Mouse (Mus musculus) urinary bladder, postnatal 25 days (tissue): ENCODE measurements around the gene Scrn3.

Experiments used
- DNase-seq: peaks from one replicate; pipeline ENCODE4 v3.0.0; 2022; ENCODE audit warnings: low spot score

The Scrn3 gene

DNA sequence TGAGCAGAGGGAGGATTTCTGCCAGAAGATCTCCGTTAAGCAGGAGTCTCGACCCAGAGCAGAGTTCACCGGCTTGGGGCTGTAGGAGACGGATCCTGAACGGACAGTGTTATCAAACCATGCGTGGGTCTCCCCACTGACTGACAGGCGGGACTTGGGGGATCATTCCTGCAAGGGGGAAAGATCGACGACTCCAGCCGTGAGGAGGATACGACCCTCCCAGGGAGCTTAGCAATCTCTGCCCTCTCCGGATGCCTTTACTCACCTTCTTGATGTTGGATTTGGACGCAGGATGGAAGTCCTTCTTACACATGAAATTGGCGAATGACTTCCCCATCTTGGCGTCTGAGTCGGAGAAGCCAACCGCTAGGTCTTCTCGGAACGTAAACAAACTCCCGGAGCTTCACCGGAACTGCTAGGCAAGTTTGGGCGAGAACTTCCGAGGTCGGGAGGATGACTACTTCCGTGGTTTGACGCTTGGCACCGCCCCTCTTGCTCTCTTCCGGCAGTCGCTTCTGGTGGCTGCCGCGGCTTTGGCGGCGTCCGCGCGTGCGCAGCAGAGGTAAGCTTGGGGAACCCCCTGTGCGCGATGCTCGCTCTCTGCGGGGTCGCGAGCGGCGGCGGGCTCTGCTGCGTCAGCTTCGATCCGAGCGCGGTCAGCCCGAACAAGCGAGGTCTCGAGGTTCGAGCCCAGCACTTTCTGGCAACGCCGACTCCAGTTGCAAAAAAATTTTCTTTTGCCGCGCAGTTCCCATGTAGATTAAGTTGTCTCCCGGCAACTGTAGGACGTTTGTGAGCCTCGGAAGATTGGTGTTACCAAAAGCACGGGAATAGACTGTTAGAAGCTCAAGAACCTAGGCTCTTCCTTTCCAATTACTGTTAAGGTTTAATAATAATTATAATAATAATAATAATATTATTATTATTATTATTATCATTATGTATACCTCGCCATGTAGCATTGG, at the start of gene Scrn3, which contains the start of gene Cir1:
Gene Scrn3, plus strand, starts transcription at position 450 of the 965 bp plus-strand sequence.
Gene Cir1, minus strand, starts transcription at position 550 of the 965 bp plus-strand sequence.
- DNase-seq = peak; percentile 90

DNA sequence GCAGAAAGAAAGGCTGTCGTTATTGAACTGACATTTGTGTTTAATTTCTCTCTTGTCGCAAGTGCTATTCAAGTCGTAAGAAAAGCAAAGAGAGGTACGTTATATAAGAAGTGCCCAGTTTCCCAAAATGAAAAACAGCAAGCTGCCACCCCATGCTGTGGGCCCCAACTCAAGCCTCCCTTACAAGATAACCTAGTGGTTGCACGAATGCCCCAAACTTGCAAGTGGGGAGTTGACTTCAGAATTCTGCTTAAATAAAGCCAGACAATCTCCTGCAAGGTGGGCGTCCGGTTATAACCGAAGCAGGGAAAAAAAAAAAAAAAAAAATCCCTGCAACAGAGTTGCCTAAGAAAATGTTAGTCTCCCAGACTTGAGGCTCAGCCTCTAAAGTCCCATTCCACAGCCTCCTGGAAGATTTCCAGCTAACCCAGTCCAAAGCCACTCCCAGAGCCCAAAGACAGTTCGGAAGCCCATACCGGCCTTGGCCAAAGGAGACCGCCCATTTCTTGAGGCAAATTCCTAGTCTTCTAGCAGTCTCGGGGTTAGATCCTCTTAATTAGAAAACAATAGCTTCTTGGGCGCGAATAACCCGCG, 49.1 kb upstream of the Scrn3 start:
- no peak for DNase-seq

DNA sequence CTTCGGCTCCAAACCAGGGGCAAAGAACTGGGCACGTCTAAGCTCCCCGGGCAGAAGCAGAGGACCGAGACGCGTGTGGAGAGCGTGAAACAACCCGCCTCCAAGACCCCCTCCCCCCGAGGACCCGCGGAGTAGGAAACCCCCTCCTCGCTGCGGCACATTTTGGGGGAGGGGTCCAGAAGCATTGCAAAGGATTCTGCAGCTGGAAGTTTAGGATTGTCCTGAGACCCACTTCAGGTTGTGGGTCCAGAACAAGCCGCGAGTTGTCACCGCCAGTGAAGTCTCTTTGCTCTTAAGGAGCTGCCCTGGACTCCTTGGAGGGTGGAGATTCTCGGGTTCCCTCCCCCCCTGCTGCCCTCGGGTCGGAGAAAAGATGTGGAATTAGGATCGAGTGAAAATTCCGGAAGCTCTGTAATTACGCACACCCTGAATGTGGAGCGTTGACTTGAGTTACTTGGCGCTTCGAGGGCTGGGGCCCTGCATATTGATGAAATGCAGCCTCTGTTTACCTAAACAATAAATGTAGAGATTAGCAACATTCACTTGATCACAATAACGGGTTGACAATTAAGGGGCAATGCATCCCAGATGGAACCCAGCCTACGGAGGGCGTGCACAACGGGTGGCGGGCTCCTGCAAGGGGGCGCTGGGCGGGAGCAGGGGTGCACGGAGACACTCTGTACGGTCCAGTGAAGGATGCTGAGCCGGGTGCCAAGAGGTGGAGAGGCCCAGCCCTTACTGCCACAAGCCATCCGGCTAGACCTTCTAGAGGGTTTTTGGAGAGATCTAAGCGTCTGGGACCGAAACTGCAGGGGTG, 48.4 kb upstream of the Scrn3 start:
- no peak for DNase-seq

DNA sequence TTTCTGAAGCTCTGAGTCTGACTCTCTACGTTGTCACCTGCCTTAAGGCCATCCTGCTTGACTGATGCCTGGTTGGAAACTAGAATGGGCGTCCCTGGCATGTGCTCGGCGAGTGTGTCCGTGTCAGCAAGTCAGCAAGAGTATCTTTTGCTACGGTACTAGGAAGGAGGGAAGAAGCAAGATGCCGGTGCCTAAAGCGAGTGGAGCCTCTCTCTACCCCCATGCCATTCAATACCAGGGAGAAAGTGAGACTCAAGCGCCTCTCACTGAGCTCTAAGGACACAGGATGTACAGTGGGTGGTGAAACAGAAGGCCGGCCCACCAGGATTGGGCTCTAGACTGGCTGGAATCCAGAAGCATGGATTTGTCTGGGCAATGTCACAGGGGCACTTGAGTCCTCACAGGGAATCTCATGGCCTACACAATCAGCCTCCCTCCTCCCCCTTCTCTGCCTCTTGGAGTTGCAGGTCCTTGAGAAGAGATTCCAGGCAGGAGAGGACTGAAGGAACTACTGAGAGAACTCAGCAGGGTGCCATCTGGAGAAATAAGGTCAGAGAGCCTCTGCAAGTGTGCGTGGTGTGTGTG, 47.7 kb upstream of the Scrn3 start:
- DNase-seq = no peak

DNA sequence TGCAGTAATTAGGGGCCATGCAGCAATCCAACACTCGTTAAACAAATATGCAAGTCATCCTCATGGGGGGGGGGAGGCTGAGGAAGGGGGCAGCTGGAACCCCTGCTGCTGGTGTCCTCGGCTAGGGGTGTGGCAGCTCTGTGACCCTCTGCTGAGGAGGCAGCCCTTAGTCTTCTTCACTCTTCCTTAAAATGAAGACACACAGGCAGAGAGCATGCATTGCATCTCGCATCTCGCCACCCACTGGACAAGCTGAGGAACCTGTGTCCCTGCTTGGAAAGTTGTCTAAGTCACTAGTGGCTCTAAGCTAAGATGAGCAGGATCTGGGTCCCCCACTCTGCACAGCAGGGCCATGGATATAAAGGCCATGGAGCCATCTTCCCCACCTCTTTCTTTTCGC, 46.4 kb upstream of the Scrn3 start:
- no peak for DNase-seq

DNA sequence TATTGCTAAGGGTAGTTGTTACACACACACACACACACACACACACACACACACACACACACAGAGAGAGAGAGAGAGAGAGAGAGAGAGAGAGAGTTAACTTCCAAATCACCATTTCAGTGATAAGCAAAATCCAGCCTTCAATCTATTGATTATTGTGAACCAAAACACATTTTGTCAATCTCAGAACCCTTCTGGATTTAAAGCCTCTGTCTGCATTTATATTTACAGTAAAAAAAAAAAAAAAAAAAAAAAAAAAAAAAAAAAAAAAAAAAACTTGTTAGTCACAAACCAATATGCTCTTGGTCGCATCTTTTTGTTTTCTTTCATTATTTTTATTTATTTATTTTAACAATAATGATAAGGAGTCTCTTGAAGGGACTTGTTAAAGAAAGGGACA, 45.8 kb upstream of the Scrn3 start:
- DNase-seq = no peak

DNA sequence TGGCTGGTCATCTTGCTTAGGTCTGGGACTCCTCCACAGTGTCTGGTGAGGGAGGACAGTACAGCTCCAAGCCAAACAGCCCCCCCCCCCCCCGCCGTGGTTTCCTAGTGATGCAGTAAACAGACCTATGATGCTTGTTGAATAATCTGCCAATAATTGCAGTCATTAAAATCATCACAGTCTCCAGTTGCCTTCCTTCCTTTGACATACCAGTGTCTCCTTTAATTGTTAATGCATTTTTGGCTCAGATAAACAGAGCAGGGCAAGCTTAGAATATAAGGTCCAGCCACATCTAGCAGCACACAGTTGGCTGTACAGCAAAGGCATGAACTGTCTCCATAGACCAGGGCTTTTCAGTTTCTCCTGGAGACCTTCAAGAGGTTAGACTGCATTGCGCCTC, 45.2 kb upstream of the Scrn3 start:
- DNase-seq = no peak

DNA sequence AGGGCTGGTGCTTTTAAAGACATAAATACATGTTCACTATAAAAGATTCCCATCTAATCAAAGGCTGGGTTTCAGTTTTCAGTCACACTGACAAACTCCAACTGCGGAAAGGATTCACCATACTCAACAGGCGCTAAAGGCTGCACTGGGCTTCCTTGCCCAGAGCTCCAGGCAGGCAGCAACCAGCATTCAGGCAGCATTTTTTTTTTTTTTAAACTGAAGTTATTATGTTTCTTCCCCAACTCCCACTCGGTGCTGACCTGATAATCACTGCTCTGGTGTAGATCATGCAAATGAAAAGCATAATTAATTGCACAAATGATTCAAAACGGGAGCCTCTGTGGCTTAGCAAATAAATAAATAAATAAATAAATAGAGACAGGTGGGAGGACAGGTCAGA, 44.6 kb upstream of the Scrn3 start:
- DNase-seq = no peak

DNA sequence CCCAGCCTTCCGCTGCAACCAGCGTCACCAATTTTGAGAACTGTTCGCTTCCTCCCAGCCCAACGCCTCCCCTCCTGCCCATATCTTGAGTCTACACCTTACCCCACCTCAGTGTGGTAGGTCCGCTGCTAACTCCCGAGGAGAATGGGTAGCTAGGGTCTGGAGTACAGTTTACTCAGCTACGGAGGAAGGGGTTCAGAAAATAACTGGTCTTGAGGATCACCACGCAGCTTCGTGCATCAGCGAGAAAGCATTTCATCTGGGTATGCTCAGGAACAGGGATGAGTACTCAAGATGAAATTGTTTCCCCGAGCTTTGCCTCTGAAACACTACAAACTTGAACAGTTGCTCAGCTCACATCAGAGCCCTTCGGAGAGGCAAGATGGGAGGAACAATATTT, 44.1 kb upstream of the Scrn3 start:
- no peak for DNase-seq

DNA sequence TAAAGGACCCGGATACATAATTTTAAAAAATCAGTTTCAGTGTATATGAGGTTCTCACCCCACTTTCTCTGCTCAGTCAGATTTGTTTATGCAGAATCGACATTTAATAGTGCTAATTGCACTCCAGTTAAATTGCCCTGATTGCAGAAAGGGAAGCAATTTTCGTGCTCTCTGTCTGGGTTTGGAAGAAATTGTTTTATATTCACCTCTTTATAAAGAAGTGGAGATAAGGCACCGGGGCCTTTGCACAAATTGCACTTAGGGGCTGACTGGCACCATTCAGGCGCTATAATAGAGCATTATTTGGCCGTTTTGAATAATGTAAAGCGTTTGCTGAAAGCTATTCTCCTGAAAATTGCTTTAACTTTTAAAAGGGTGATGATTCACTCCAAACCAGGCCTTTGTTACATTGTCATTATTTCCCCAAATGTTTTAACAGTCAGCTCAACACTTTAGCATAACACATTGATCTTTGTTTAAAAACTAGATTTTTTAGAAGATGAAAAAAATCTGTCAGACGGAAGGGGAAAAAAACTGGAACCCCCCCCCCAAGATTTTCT, 43.5 kb upstream of the Scrn3 start:
- no peak for DNase-seq

DNA sequence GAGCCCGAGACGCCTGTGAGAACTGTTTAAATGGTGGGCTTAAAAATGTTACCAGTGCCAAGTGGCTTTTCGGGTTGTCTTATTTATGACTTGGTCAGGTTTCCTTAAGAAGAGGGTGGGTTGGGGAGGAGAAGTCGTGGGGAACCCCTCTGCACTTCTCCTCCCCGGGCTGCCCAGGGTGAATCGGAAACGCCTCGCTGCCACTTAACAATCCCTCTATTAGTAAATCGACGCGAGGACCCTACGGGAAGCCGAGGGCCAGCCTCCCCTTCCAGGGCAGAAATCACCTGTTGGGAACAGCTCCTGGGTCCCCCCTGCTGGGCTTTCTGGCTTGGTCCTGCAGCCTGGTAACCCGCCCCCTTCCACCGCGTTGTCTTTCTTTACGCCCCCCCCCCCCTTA, 42.7 kb upstream of the Scrn3 start:
- no peak for DNase-seq

DNA sequence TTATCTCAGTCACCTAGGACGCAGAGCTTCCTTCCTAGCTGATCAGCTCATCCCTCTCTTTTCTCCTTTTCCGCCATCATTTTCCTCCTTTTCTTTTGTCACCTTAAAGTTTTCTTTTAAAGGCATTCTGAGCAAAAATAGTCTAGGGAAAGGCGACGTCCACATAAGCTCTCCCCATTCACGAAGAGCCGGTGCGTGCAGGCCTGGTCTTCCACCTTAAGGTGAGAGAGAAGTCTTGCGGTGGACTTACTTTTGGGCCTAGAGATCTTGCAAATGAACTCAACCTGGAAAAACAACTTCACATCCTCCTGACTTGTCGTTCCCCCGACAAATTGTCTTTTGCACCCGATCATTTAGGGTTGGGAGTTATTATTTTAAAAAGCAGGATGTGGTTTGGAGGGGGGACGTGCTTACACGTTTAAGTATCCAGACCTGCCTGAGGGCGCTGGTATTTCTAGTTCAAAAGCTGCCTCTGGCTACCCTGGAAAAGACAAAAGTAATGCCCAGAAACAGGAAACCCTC, 42.3 kb upstream of the Scrn3 start:
- DNase-seq = no peak

DNA sequence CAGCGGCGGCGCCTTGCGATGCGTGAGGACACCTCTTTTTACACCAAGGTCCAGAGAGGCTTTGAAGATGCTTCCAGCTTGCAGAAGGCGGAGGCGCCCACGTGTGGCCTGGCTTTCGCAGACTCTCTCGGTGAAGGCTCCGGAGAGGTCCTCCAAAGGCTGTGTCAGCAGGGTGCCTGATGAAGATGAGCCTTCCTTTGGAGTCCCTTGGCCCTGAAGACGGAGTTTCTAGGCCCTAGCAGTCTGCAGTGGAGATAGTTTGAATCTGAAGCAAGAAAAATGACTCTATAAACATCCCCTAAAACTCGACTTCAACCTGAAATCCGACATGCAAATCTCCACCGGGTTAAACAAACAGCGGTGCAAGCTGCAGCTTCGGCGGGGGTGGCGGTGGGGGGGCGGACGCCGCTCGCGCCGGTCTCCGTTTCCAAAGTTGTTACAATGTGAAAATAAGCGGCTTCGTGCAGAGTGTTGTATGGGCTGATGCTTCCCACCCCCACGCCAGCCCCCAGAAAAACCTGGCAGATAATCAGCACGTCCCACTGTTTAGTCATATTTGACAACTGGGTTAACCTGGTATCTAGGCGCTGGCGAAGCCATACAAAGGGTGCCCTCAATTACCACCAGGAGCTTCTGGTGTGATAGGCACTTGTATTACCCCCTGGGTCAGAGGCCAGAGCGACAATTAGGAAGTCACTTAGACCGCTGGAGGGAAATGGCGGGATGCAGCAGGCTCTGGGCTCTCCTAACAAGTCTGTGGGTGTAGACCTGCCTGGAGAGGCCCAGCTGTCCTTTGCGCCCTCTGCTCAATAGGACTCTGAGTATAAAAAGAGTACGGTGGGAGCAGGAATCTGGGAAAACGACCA, 41.6 kb upstream of the Scrn3 start:
- no peak for DNase-seq

DNA sequence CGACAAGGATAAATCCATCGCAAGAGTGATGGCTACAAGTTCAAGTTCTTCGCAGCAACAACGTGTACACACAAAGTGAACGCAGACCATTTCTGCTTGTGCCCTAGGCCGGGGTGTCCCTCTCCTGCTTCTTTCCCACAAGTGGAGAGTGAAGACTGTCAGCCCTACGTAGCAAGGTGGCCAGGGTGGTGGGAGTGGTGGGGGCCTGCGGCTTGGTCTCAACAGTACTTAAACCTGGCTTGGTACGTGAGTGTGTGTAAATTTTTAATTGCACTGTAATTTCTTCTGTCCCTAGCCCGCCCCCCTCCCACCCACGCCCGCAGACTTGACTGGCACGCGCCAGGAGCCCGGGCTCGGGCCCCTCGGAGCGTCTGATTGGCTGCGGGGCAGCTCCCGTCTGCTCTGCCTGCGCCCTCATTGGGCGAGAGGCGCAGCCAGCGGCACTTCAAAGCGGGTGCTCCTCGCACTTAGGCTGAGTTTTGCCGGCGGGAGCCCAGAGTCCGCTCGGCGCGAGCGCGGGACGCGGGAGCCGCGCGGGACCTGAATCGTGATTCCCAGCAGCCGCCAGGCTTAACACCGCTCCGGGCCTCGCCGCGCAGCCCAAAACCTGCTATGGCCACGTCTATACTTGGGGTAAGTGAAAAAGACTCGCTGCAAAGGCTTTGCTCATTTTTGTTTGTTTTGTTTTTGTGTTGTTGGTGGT, 40.8 kb upstream of the Scrn3 start, which contains the start of gene Sp9:
Gene Sp9, plus strand, starts transcription at position 467 of the 703 bp plus-strand sequence.
- DNase-seq = no peak

DNA sequence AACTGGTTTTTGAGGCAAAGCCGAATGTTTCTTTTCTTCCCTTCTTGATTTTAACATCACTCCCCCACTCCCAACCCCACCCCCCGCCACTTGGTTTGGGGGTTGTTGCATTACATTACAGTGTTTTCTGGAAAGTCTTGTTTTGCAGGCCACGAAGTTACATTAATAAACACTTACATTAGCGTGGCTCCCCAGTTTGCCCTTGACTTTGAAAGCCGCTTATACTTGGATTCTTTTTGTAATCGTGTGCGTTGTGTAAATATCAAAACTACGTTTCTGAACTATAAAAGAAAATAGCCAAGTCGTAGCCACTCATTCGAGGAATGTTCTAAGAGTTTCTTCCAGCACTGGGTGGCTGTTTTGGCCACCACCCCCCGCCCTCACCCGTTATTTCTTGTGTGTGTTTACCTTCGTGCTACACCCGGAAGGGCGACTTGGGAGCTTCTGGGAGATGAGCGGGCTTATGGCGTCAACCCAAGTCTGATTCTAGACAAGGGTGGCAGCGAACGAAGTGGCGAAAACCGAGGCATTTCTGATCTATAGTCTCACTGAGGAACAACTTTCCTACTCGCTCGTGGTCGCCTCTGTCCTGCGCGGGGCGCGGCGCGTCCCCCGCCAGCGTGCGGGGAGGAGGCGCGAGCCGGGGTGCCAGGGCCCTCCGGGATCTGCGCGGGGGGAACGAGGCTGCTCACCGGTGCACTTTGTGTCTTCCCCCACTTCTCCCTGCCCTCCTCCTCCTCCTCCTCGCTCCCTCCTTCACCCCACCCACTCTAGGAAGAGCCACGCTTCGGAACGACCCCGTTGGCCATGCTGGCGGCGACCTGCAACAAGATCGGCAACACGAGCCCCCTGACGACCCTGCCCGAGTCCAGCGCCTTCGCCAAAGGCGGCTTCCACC, 39.8 kb upstream of the Scrn3 start:
- DNase-seq = no peak

DNA sequence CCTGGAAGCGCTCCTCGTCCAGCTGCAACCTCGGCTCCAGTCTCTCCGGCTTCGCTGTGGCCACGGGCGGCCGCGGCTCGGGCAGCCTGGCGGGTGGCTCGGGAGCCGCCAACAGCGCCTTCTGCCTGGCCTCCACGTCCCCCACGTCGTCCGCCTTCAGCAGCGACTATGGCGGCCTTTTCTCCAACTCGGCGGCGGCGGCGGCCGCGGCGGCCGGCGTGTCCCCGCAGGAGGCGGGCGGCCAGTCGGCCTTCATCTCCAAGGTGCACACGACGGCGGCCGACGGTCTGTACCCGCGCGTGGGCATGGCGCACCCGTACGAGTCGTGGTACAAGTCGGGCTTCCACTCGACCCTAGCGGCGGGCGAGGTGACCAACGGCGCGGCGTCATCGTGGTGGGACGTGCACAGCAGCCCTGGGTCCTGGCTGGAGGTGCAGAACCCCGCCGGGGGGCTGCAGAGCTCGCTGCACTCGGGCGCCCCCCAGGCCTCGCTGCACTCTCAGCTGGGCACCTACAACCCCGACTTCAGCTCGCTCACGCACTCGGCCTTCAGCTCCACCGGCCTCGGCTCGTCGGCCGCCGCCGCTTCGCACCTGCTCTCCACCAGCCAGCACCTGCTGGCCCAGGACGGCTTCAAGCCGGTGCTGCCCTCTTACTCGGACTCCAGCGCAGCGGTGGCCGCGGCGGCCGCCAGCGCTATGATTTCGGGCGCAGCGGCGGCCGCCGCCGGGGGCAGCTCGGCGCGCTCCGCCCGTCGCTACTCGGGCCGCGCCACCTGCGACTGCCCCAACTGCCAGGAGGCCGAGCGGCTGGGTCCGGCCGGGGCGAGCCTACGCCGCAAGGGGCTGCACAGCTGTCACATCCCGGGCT, 38.9 kb upstream of the Scrn3 start:
- no peak for DNase-seq

DNA sequence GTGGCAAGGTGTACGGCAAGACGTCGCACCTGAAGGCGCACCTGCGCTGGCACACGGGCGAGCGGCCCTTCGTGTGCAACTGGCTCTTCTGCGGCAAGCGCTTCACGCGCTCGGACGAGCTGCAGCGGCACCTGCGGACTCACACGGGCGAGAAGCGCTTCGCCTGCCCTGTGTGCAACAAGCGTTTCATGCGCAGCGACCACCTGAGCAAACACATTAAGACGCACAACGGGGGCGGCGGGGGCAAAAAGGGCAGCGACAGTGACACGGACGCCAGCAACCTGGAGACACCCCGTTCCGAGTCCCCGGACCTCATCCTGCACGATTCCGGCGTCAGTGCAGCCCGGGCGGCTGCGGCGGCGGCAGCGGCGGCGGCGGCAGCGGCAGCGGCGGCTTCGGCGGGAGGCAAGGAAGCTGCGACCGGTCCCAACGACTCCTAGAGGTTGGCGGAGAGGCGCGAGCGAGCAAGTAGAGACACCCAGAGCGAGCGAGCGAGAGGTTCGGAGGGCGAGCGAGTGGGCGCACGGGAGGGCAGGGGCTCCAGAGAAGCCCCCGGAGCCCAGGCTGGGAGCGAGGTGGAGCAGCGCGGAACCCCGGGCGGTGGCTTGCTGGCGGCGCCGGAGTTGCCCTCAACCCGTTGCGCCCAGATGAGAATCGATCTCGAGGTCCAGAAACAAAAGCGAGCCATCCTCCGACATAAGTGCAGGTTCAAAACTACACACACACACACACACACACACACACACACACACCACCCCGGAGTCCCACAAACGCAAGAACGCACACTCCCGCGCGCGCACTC, 38.1 kb upstream of the Scrn3 start:
- no peak for DNase-seq
